Mouse (Mus musculus) stomach, postnatal 0 days (tissue): ENCODE measurements at regions not wholly inside any gene's neighbourhood (a gene's known extent, or its start where the extent isn't known, plus 50 kb on each side); places are given as distances from the start of the nearest gene placed in this dataset.

ENCODE experiments used
- CTCF ChIP-seq: IDR thresholded peaks from 2 replicates; pipeline ENCODE4 v1.5.1; 2016; ENCODE audit warnings: antibody characterized with exemption, low read depth, mild to moderate bottlenecking, moderate library complexity
- EP300 ChIP-seq: optimal IDR thresholded peaks from 2 replicates; pipeline ENCODE3; 2016; ENCODE audit warnings: antibody characterized with exemption

DNA sequence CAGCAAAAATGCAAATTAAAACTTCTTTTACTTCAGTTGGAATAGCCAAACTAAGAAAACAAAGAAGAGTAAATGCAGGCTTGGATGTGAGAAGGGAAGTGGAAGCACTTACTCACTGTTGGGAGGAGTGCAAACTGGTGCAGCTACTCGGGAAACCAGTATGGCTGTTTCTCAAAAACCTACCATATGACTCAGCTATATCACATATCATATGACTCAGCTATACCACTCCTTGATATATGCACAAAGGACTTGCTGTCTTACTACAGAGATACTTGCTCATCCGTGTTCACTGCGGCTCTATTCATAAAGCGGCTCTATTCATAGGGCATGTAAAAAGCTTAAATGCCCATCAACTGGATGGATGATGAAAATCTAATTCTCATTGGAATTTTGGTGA lies 59.5 kb upstream of the Fam19a1 start:
- no peak for TF ChIP-seq EP300
- no peak for TF ChIP-seq CTCF
